Mouse (Mus musculus) urinary bladder, adult 18-20 months (tissue): ENCODE measurements around the gene Jade1.
A peak's percentile ranks its signal among the peaks of the same experiment; 100 is the strongest.

Experiments used
- DNase-seq, 2 experiments: peaks; one replicate each; pipeline ENCODE4 v3.0.0; 2022; ENCODE audit warnings: low spot score in 2 of 2, mixed read lengths in 2 of 2

Jade1 gene

GRCm38 (mm10) chr3:41555491-41556381 lies at the start of gene Jade1:
TSS of gene Jade1 (plus strand) at chr3:41555731.
- no peak for DNase-seq

- DNase-seq: peak; percentile 38 to 78
Measured at GRCm38 (mm10) chr3:41509441-41509840, 46.1 kb upstream of the Jade1 start.

- DNase-seq: no peak
Measured at GRCm38 (mm10) chr3:41510191-41510590, 45.3 kb upstream of the Jade1 start.

- no peak for DNase-seq
Measured at GRCm38 (mm10) chr3:41510750-41511149, 44.8 kb upstream of the Jade1 start.

GRCm38 (mm10) chr3:41514003-41514402 lies 41.5 kb upstream of the Jade1 start:
- DNase-seq: no peak

- peak in 1 of 2 experiments; percentile 30 for DNase-seq
Measured at GRCm38 (mm10) chr3:41514683-41515305, 40.7 kb upstream of the Jade1 start.

GRCm38 (mm10) chr3:41516961-41517518 lies 38.5 kb upstream of the Jade1 start:
- no peak for DNase-seq

GRCm38 (mm10) chr3:41520925-41521324 lies 34.6 kb upstream of the Jade1 start:
- DNase-seq: no peak

GRCm38 (mm10) chr3:41521733-41522132 lies 33.8 kb upstream of the Jade1 start:
- DNase-seq: no peak

- DNase-seq: peak in 1 of 2 experiments; percentile 56
Measured at GRCm38 (mm10) chr3:41522226-41523005, 33.1 kb upstream of the Jade1 start.

- DNase-seq: no peak
Measured at GRCm38 (mm10) chr3:41523006-41523375, 32.5 kb upstream of the Jade1 start.

GRCm38 (mm10) chr3:41523460-41523859 lies 32.1 kb upstream of the Jade1 start:
- DNase-seq: no peak

GRCm38 (mm10) chr3:41528291-41528969 lies 27.1 kb upstream of the Jade1 start:
- DNase-seq: no peak

- no peak for DNase-seq
Measured at GRCm38 (mm10) chr3:41530156-41530555, 25.4 kb upstream of the Jade1 start.

- DNase-seq: no peak
Measured at GRCm38 (mm10) chr3:41531541-41531940, 24.0 kb upstream of the Jade1 start.

- peak in 1 of 2 experiments; percentile 41 for DNase-seq
Measured at GRCm38 (mm10) chr3:41532109-41532508, 23.4 kb upstream of the Jade1 start.

- DNase-seq: no peak
Measured at GRCm38 (mm10) chr3:41533660-41534059, 21.9 kb upstream of the Jade1 start.

GRCm38 (mm10) chr3:41537957-41538356 lies 17.6 kb upstream of the Jade1 start:
- no peak for DNase-seq

GRCm38 (mm10) chr3:41541313-41541712 lies 14.2 kb upstream of the Jade1 start:
- no peak for DNase-seq

- no peak for DNase-seq
Measured at GRCm38 (mm10) chr3:41544451-41544850, 11.1 kb upstream of the Jade1 start.

GRCm38 (mm10) chr3:41547289-41547688 lies 8.2 kb upstream of the Jade1 start:
- no peak for DNase-seq
